Mouse (Mus musculus): ENCODE data around the gene Cop1. TPM values are rescaled to one million over a fixed set of nuclear protein-coding genes. Genes with fewer than 3 reads are reported as not detected.

The Cop1 gene
- polyA plus RNA-seq, 1 experiment from 2014 or later: 144 TPM

DNA sequence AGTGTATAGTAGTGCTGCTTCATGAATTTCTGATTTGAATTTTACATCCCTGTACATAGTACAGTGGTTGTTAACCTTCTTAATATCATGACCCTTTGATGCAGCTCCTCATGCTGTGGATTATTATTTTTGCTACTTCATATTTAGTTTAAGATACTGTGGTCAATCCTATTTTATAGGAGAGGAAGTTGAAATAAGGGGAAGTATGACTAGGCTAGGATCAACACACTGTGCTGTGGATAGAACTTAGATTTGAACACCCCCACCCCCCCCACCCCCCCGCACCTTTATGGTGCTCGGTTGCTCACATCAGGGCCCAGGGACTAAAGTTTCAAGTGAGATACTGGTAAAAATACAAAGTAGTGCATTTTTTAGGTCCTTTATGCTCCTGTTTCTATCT lies 58.7 kb downstream of the Cop1 start:
- H3K9ac ChIP-seq (replicated peaks): no peak overlapping the region
- H3K4me3 ChIP-seq (replicated peaks): no peak overlapping the region
- H3K36me3 ChIP-seq: peaks cover 23% of the 10 kb centered on the region
- no peak overlapping the region for H3K4me2 ChIP-seq
- WGBS: 97% methylated on average over 2 of the region's 2 CpGs
- no peak overlapping the region for H3K27ac ChIP-seq
- ATAC-seq (ENCODE audit: insufficient number of reproducible peaks, insufficient read depth, low FRiP score, low TSS enrichment, low read depth): no peak
- H3K9me3 ChIP-seq: no peaks in the 10 kb centered on the region
- no peaks in the 10 kb centered on the region for H3K27me3 ChIP-seq
- H3K4me1 ChIP-seq (replicated peaks): no peaks in the 10 kb centered on the region

DNA sequence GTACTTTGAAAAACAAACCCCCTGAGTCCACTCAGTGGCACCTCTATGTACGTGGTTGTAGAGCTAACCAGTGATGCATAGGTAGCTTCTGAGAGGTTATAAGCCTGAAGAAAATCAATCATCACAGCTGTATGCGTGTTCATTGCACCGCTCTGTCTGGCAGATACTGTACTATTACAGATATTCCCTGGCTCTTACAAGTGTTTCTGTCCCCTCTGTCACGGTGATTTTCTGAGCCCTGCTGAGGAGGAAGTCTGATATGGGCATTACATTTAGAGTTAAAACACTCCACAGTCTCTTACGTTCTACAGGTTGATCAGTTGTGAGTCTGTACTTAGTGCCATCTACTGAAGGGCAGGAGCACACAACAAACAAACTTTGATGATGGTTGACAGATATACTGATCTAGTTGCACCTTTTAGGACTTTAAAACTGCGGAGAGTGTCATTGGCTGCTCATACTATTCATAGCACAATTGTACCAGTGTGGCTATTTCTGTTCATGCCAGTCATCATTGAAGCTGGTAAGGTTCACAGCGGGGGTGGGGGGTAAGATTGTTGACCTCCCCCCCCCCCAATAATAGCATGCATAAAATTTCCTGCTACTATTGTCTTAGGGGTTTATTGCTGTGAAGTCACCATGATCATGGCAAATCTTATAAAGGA lies 69.4 kb downstream of the Cop1 start:
- Histone ChIP-seq H3K4me1 (replicated peaks) (no peaks in the 10 kb centered on the region), H3K4me2 (no peak overlapping the region), H3K9me3 (no peaks in the 10 kb centered on the region), H3K27me3 (no peaks in the 10 kb centered on the region), H3K27ac (no peak overlapping the region), H3K4me3 (replicated peaks) (no peak overlapping the region), H3K9ac (replicated peaks) (no peak overlapping the region), H3K36me3 (peaks cover 7% of the 10 kb centered on the region; the same call in 1 of the 2 replicates)
- 94% methylated on average over 7 of the region's 7 CpGs for WGBS
- ATAC-seq (ENCODE audit: insufficient number of reproducible peaks, insufficient read depth, low FRiP score, low TSS enrichment, low read depth): no peak

DNA sequence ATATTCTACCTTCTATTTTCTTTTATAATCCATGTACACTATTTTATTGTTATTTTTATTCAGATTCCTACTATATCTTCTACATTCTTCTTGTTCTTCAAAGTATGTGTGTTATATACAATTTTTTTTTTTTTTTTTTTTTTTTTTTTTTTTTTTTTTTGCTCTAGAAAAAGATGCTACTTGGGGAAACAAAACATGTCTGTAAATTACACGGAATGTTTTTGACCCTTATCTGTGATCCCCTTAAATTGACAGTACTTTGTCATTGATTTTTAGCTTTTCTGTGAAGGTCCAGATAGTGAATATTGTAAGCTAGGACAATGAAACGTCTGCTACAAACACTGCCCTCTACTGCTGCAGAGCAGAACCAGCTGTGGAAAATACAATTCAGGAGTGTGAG lies 81.5 kb downstream of the Cop1 start:
- no peak overlapping the region for H3K4me2 ChIP-seq
- no peak overlapping the region for H3K9ac ChIP-seq (replicated peaks)
- no peak overlapping the region for H3K27ac ChIP-seq
- no peak for ATAC-seq (ENCODE audit: insufficient number of reproducible peaks, insufficient read depth, low FRiP score, low TSS enrichment, low read depth)
- H3K36me3 ChIP-seq: peaks cover 21% of the 10 kb centered on the region
- H3K4me3 ChIP-seq (replicated peaks): no peak overlapping the region
- no peaks in the 10 kb centered on the region for H3K27me3 ChIP-seq
- H3K9me3 ChIP-seq: no peaks in the 10 kb centered on the region
- WGBS: 81% methylated on average over 2 of the region's 2 CpGs
- H3K4me1 ChIP-seq (replicated peaks): no peaks in the 10 kb centered on the region

DNA sequence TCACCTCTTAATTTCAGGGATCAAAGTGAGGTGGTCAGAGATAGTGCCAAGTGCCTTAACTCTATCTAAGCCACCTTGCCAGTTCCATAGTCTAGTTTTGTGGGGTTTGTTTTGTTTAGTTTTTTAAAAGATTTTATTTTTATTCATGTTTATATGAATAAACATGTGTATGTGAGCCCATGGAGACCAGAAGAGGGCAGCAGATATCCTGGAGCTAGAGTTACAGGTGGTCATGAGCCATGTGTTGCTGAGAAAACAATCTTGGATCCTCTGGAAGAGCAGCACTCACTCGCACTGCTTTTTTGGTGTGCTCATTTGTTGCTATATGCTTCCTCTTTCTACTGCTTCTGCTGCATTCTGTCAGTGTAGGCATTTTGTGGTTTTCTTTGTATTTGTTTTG lies 90.5 kb downstream of the Cop1 start:
- Histone ChIP-seq H3K9ac (replicated peaks) (no peak overlapping the region), H3K27ac (no peak overlapping the region), H3K36me3 (peaks cover 18% of the 10 kb centered on the region), H3K4me1 (replicated peaks) (no peaks in the 10 kb centered on the region), H3K4me3 (replicated peaks) (no peak overlapping the region), H3K27me3 (no peaks in the 10 kb centered on the region), H3K9me3 (no peaks in the 10 kb centered on the region), H3K4me2 (no peak overlapping the region)
- 74% methylated on average over 1 of the region's 1 CpGs for whole genome bisulfite sequencing
- no peak for ATAC-seq (ENCODE audit: insufficient number of reproducible peaks, insufficient read depth, low FRiP score, low TSS enrichment, low read depth)

DNA sequence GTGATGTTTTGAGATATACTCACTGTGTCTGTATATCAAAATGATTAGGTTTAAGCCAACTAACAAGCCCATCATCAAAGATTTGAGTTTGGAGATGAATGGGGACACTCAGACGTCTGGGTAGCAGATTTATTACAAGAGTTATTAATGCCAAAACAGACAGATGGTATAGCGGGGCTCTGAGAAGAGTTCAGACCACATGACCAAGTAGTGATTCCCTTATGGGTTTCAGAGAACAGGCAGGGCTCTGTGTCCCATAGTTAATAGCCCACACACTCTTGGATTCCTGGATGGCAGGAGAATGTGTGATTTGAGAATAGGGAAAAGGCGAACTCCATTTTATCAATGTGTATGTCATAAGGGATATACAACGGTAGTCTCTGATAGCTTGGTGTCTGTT lies 98.9 kb downstream of the Cop1 start:
- no peak overlapping the region for H3K9ac ChIP-seq (replicated peaks)
- no peak overlapping the region for H3K4me3 ChIP-seq (replicated peaks)
- ATAC-seq (ENCODE audit: insufficient number of reproducible peaks, insufficient read depth, low FRiP score, low TSS enrichment, low read depth): no peak
- 87% methylated on average over 4 of the region's 4 CpGs for WGBS
- peaks cover 45% of the 10 kb centered on the region for H3K36me3 ChIP-seq
- H3K27ac ChIP-seq: no peak overlapping the region
- H3K4me2 ChIP-seq: no peak overlapping the region
- H3K27me3 ChIP-seq: no peaks in the 10 kb centered on the region
- no peaks in the 10 kb centered on the region for H3K9me3 ChIP-seq
- no peaks in the 10 kb centered on the region for H3K4me1 ChIP-seq (replicated peaks)

DNA sequence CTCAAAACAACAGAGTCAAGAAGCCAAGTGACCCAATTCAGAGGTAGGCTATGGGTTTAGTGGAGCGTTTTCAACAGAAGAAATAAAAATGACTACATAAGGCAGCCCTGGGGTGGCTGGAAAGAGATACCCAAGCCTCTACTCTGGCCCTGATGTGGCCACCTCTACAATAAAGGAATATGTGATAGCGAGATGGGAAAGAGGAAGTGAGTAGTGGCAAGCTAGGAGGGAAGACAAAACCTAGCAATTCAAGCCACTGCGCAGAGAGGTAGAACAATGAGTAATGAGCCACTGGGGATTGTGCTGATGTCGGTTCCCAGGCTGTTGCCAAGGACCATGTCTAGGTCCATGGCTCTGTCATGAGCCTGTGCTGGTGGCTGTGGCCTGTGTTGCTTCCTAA lies 102.0 kb downstream of the Cop1 start:
- ATAC-seq (ENCODE audit: insufficient number of reproducible peaks, insufficient read depth, low FRiP score, low TSS enrichment, low read depth): no peak
- Histone ChIP-seq H3K36me3 (peaks cover 56% of the 10 kb centered on the region), H3K4me3 (replicated peaks) (no peak overlapping the region), H3K9me3 (no peaks in the 10 kb centered on the region), H3K4me2 (no peak overlapping the region), H3K27me3 (no peaks in the 10 kb centered on the region), H3K4me1 (replicated peaks) (no peaks in the 10 kb centered on the region), H3K27ac (no peak overlapping the region), H3K9ac (replicated peaks) (no peak overlapping the region)
- WGBS: 97% methylated on average over 4 of the region's 4 CpGs

DNA sequence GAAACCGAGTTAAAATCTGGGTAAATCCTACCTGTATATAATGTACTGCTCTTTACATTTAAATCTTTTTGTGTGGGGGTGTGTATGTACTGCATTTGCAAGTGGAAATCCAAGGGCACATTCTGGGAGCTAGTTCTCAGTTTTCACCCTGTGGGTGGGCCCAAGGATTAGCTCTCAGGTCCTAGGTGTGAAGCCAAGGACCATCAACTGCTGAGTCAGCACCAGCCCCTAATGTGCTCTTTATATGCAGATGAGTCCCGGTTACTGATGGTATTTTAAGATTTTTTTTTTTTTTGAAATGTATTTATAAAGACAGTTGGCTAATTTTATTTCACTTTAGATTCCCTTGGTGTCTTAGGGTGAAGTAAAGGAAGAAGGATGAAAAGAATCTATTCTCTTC lies 110.2 kb downstream of the Cop1 start:
- no peaks in the 10 kb centered on the region for H3K27me3 ChIP-seq
- no peak overlapping the region for H3K9ac ChIP-seq (replicated peaks)
- no peaks in the 10 kb centered on the region for H3K4me1 ChIP-seq (replicated peaks)
- H3K4me2 ChIP-seq: no peak overlapping the region
- WGBS: 56% methylated on average over 2 of the region's 2 CpGs
- peaks cover 47% of the 10 kb centered on the region for H3K36me3 ChIP-seq
- no peak for ATAC-seq (ENCODE audit: insufficient number of reproducible peaks, insufficient read depth, low FRiP score, low TSS enrichment, low read depth)
- no peaks in the 10 kb centered on the region for H3K9me3 ChIP-seq
- no peak overlapping the region for H3K27ac ChIP-seq
- no peak overlapping the region for H3K4me3 ChIP-seq (replicated peaks)

DNA sequence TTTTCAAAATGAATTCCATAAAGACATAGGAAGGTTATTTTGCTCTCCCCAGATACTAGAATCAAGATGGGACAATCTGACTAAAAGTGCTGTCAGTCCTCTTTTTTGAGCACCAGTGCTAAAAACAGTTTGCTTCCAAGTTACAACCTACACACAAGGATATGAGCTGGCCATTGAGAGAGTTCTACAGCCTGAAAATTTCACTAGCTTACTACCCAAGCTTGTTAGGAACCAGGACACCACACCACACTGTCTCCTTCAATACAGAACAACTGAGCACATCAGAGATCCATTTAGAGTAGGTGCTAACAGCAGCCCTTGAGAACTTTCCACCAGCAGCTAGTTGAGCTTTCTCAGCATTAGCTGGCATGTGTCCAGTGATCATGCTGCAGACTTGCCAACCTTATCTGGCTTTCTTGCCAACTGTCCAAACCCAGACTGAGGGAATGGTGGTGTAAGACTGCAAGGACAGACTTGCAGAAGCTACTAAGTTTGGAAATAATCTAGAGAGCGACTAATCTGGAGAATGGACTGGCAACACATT lies 123.0 kb downstream of the Cop1 start:
- H3K27me3 ChIP-seq: no peaks in the 10 kb centered on the region
- no peak overlapping the region for H3K4me3 ChIP-seq (replicated peaks)
- no peak overlapping the region for H3K4me2 ChIP-seq
- no peak overlapping the region for H3K27ac ChIP-seq
- no peak for ATAC-seq (ENCODE audit: insufficient number of reproducible peaks, insufficient read depth, low FRiP score, low TSS enrichment, low read depth)
- no peaks in the 10 kb centered on the region for H3K4me1 ChIP-seq (replicated peaks)
- 0 out of 2 replicates have a peak, but pooled peaks cover 4% of the 10 kb centered on the region for H3K9me3 ChIP-seq
- H3K36me3 ChIP-seq: peaks cover 17% of the 10 kb centered on the region
- no peak overlapping the region for H3K9ac ChIP-seq (replicated peaks)
- 90% methylated on average over 1 of the region's 1 CpGs for WGBS

DNA sequence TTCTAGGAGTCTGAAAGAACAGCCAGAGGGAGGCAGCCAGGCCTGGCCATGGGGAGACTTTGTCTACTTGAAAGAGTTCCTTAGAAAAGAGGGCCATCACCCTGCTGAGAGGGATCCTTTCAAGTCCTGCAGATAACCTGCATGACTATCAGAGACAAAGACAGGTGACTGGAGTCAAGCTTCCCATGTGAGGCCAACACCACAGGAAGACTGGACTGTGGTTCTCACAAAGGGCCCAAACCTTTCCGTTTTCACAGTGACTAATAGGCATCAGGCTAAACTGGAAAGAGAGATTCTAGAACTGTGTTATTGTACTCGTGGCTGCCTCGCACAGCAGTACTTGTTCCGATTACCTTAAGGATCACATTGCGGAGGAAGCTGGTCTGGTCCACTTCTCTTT lies 126.6 kb downstream of the Cop1 start:
- Histone ChIP-seq H3K4me1 (replicated peaks) (no peaks in the 10 kb centered on the region), H3K4me3 (replicated peaks) (no peak overlapping the region), H3K9ac (replicated peaks) (no peak overlapping the region), H3K4me2 (no peak overlapping the region), H3K27ac (no peak overlapping the region), H3K27me3 (no peaks in the 10 kb centered on the region), H3K9me3 (0 out of 2 replicates have a peak, but pooled peaks cover 7% of the 10 kb centered on the region), H3K36me3 (peaks cover 6% of the 10 kb centered on the region)
- no peak for ATAC-seq (ENCODE audit: insufficient number of reproducible peaks, insufficient read depth, low FRiP score, low TSS enrichment, low read depth)
- WGBS: 74% methylated on average over 5 of the region's 5 CpGs

DNA sequence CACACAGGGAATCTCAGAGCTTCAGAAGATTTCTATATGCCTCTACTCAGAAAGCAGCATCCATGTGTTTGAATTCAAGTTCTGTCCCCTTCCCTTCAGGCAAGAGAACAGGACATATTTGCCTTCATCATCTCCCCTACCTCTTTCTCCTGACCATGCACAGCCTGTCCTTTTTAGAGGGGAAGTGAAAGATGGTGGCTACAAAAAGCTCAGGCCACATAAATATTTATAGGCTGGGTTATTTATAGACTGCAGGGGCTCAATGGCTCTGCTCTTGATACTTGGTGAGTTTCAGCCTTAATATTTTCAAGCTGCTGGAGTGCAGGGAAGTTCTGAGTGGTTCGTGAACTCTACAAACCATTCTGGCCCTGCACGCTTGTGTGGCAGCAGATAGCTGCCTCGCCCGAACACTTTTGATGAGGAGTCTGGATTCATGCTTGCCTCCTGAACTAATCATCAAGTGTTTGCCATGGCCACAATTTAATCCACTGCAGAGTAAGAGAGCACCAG lies 139.8 kb downstream of the Cop1 start:
- H3K4me1 ChIP-seq (replicated peaks): peaks cover 8% of the 10 kb centered on the region
- no peaks in the 10 kb centered on the region for H3K27me3 ChIP-seq
- H3K4me2 ChIP-seq: no peak overlapping the region
- no peaks in the 10 kb centered on the region for H3K36me3 ChIP-seq
- H3K4me3 ChIP-seq (replicated peaks): no peak overlapping the region
- H3K27ac ChIP-seq: no peak overlapping the region
- no peak overlapping the region for H3K9ac ChIP-seq (replicated peaks)
- no peak for ATAC-seq (ENCODE audit: insufficient number of reproducible peaks, insufficient read depth, low FRiP score, low TSS enrichment, low read depth)
- no peaks in the 10 kb centered on the region for H3K9me3 ChIP-seq
- WGBS: 46% methylated on average over 4 of the region's 4 CpGs

DNA sequence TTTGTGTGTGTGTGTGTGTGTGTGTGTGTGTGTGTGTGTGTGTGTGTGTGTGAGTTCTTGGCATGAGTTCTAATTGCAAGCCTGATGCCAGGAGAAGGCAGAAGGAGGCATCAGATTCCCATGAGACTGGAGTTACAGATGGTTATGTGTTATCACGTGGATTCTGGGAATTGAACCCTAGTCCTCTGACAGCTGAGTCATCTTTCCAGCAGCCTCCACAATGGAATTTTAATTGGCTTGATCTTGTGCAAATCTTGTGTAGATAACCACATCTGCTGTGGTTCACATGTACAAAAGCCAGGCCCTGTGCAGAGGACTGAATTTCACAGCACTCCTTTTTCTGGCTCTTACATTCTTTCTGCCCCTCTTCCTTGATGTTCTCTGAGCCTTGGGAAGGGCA lies 150.1 kb downstream of the Cop1 start:
- H3K4me3 ChIP-seq (replicated peaks): no peak overlapping the region
- no peaks in the 10 kb centered on the region for H3K36me3 ChIP-seq
- no peaks in the 10 kb centered on the region for H3K9me3 ChIP-seq
- H3K27me3 ChIP-seq: no peaks in the 10 kb centered on the region
- H3K4me2 ChIP-seq: no peak overlapping the region
- H3K4me1 ChIP-seq (replicated peaks): no peaks in the 10 kb centered on the region
- no peak for ATAC-seq (ENCODE audit: insufficient number of reproducible peaks, insufficient read depth, low FRiP score, low TSS enrichment, low read depth)
- H3K9ac ChIP-seq (replicated peaks): no peak overlapping the region
- H3K27ac ChIP-seq: no peak overlapping the region
- WGBS: 75% methylated on average over 1 of the region's 1 CpGs

DNA sequence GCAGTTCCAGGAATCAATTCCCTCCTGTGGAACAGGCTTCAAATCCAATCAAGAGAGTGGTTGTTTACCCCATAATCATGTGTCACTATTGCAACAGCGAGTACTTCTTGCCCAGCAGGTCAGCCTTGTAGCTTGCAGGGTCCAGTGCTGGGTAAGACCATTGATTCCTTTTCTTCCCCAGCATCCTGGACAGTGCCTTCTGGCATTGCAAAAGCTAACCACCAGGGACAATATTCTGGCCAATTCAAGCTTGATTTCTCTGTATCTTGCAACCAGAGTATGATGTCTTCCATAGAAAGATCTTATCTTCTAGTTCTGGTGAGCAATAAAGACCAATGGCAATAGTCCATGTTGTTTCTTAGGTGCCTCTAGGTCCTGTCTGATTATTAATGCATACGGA lies 150.8 kb downstream of the Cop1 start:
- ATAC-seq (ENCODE audit: insufficient number of reproducible peaks, insufficient read depth, low FRiP score, low TSS enrichment, low read depth): no peak

More for the DNA sequence above, 150.8 kb downstream of the Cop1 start:
- 76% methylated on average over 2 of the region's 2 CpGs for WGBS
- Histone ChIP-seq H3K4me1 (replicated peaks) (no peaks in the 10 kb centered on the region), H3K27me3 (no peaks in the 10 kb centered on the region), H3K4me2 (no peak overlapping the region), H3K9me3 (no peaks in the 10 kb centered on the region), H3K36me3 (no peaks in the 10 kb centered on the region), H3K9ac (replicated peaks) (no peak overlapping the region), H3K4me3 (replicated peaks) (no peak overlapping the region), H3K27ac (no peak overlapping the region)

All from limb, embryonic 12.5 days (tissue).